Mouse (Mus musculus) heart, postnatal 0 days (tissue): ENCODE results near the gene Olfr1121.
"Not testable (repeated sequence)": the region's sequence is repeated elsewhere in the genome, so short reads cannot be mapped to it uniquely, and the experiment has no call there.

Source experiments
- CTCF ChIP-seq: IDR thresholded peaks from 2 replicates; pipeline ENCODE4 v1.5.1; 2016; ENCODE audit warnings: antibody characterized with exemption, control low read depth, low read depth
- EP300 ChIP-seq: IDR thresholded peaks from 2 replicates; pipeline ENCODE4 v1.6.1; 2016; ENCODE audit warnings: antibody characterized with exemption, low read depth

GRCm38 (mm10) chr2:87393605-87394004, 23.9 kb downstream of the Olfr1121 start:
- TF ChIP-seq EP300, CTCF: not testable (repeated sequence)
